Mouse (Mus musculus): ENCODE results near the gene Prdx5.

Prdx5 gene

GRCm38 (mm10) chr19:6909507-6910289 lies at the start of gene Prdx5, which contains the start of gene Trmt112:
Gene Prdx5 (minus strand): TSS chr19:6910106.
Gene Trmt112 (plus strand): TSS chr19:6909698.
- peak; percentile 80 for DNase-seq (ENCODE audit: low read depth, low spot score)

DNA sequence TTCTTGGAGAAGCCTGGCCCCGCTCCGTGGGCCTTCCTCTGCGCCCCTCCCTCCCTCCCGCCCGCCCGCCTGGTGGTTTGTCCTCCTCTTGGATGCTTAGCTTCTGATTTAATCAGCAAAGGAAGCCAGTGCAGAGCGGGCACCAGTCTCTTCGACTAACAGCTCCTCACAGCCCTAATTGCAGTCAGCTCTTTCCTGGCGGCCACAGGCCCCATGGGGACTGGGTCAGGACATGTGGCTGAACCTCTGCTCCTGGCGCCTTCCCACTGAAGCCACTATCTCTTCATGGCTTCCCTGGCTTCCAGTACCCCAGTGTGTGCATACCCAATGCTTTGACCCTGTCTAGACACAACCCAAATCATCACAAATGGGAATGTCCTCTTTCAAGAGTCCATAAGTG lies 46.6 kb upstream of the Prdx5 start:
- no peak for DNase-seq (ENCODE audit: low read depth, low spot score)

GRCm38 (mm10) chr19:6955424-6955823 lies 45.5 kb upstream of the Prdx5 start:
- DNase-seq (ENCODE audit: low read depth, low spot score) = no peak

- no peak for DNase-seq (ENCODE audit: low read depth, low spot score)
Measured at GRCm38 (mm10) chr19:6954046-6954445, 44.1 kb upstream of the Prdx5 start.

- DNase-seq (ENCODE audit: low read depth, low spot score) = no peak
Measured at GRCm38 (mm10) chr19:6952712-6953037, 42.8 kb upstream of the Prdx5 start.

- no peak for DNase-seq (ENCODE audit: low read depth, low spot score)
Measured at GRCm38 (mm10) chr19:6951994-6952711, 42.2 kb upstream of the Prdx5 start.

DNA sequence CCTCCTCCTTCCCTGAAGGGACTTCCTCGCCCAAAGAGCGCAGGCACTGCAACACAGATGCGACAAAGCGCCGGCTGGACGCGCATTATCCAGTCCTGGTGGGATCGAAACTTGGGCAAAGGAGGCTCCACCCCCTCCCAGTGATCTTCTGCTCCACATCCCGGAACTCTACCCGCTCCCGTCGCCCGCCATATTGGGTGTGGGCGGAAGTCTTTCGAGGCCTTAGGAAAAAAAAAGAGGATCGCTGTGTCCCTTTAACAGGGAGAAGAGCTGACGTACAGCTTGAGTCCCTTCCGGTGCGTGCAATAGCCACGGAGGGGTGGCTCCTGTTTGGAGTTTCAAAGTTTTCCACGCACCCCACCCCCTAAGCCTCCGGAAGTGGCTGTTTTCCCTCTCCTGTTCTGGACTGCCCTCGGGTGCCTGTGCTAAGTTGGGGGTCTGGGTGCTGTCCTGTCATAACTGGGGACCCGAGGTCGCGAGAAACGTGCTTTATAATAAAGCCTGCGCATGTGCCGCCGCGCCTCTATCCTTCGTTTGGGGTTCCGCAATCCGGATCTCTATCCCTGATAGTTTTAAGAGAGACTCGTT lies 41.6 kb upstream of the Prdx5 start:
- DNase-seq (ENCODE audit: low read depth, low spot score) = peak; percentile 88

- no peak for DNase-seq (ENCODE audit: low read depth, low spot score)
Measured at GRCm38 (mm10) chr19:6950613-6951153, 40.8 kb upstream of the Prdx5 start.

DNA sequence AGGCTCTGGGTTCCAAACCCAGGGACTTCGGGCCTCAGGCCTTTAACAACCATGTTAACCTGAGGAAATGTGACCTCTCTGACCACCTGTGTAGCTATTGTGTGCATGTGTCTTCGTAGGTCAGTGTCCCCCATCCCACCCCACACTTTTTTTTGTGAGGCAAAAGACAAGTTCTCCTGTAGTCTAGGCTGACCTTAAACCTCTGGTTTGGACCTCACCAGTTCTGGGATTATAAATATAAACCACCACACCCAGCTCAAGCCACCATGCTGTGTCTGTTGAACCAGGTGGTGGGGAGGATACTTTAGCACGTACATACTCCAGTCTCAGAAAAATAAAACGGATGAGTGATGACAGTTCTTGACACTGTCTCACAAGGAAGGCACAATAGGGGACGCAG lies 40.0 kb upstream of the Prdx5 start:
- DNase-seq (ENCODE audit: low read depth, low spot score) = no peak

GRCm38 (mm10) chr19:6949532-6949931 lies 39.6 kb upstream of the Prdx5 start:
- no peak for DNase-seq (ENCODE audit: low read depth, low spot score)

GRCm38 (mm10) chr19:6948186-6948585 lies 38.3 kb upstream of the Prdx5 start:
- no peak for DNase-seq (ENCODE audit: low read depth, low spot score)

DNA sequence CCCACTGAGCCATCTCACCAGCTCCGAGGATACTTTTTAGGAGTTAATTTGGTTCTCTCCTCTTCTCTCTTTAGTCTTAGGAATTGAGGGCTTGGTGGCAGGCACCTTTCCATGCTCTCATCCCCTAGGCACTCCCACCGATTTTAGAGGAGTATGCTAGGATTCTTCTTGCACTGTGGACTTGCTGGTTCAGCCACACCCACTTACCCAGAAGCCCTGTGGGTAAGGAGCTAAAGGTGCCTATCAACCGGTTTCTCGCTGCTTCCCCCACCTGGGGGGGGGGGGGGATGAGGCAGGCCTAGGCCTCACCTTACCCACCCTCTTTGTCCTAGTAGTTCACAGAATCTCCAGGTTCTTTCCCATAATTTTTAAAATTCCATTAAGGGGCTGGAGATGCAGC lies 37.8 kb upstream of the Prdx5 start:
- no peak for DNase-seq (ENCODE audit: low read depth, low spot score)

GRCm38 (mm10) chr19:6943709-6944108 lies 33.8 kb upstream of the Prdx5 start:
- no peak for DNase-seq (ENCODE audit: low read depth, low spot score)

GRCm38 (mm10) chr19:6942764-6943163 lies 32.9 kb upstream of the Prdx5 start:
- DNase-seq (ENCODE audit: low read depth, low spot score) = no peak

DNA sequence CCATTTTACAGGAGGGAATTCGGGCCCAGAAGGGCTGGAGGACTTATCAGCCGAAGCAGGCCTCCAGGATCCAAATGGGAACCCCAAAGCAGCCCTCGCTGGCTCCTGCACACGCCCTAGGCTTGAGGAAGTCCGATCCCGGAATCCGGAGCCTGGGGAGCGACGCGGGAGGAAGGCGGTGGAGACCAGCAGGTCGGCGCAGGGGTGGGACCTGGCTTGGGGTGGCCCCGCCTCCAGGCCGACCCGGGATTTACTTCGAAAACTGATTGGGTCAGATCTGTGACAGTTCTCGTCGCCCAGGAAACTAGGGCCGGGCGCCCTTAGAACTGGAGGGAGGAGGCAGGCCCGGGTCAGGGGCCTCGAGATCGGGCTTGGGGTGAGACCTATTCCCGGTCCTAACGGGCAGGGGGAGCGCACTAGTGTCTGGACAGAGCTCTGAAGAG lies 32.4 kb upstream of the Prdx5 start, which contains the start of gene Gpr137:
TSS of gene Gpr137 (minus strand) at position 232 of the 443 bp plus-strand sequence.
- DNase-seq (ENCODE audit: low read depth, low spot score) = peak; percentile 78

DNA sequence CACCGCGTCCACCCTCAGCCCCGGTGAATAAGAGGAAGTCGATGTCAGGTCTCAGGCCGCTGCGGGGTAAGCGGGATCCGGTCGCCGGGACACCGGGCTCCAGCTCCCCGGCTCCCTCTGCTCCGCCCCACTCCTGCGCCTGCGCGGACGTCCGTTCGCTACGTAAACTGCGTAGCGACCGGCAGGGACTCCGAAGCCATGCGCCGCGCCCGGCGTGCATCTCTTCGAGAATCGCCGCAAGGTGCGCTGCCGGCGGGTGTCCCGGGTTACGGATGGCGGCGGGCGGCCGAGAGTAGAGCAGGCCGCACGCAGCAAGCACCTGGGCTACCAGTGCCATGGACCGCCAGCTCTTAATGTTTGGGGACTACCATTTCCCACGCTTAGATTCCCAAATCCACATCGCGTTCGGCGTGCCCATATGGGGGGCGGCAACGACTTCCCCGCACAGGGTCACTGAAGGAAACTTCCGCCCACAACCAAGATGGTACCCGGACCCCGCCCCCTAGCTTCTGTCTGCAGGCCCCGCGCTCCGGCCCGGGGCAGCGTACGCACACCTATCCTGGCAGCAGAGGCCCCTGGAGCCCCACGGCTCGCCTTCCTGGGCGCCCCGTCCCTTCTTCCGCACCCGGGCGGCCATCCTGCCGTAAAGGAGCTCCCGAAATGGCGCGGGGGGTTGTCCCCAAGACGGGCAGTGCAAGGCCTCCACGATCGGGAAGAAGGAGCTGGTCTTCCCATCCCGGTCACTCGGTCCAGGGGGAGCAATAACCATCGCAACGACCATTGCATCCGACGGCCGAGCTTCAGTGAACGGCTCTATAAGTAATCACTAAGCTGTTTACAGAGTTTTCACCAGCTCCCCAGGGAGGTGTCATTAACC lies 31.7 kb upstream of the Prdx5 start, which contains the start of gene Bad:
TSS of gene Bad (plus strand) at position 490 of the 877 bp plus-strand sequence.
- peak; percentile 93 for DNase-seq (ENCODE audit: low read depth, low spot score)

GRCm38 (mm10) chr19:6940396-6941351 lies 30.8 kb upstream of the Prdx5 start:
- DNase-seq (ENCODE audit: low read depth, low spot score) = no peak

DNA sequence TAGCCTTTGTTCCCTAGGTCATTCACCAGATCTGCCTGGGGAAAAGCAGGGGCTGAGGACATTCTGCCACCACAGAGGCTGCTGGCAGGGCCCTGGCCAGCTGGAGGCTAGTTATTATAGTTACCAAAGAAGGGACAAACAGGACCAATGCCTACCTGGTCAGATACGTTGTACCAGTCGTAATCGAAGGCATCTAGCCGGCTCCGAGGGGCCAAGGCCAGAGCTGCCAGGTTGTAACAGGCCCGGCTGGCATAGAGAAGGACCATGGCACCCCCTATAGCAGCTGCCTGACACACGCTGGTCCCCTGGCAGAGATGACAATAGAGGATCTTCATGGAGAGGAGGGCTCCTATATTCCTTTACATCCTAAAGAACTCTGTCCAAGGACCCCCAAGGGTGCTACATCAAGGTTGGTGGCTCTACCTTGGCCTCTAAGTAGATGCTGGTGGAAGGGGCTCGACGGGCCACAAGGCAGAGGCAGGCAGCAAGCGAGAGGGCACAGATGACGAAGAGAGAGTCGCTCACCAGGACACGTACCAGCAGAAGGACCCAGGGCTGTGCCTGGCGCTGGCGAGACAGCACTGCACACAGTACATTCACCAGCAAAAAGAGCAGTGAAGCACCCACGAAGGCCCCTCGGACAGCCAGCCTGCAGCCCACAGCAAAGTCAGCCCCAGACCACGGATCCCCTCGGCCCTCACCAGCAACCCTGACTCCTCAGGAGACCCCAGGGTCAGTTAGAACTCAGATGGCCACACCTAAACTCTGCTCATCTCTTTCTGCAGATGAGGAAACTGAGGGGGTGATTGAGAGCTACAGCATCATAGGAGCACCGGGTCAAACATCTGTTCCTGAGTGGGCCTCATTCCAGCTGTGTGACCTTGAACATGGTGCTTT lies 29.4 kb upstream of the Prdx5 start:
- DNase-seq (ENCODE audit: low read depth, low spot score) = no peak
